Mouse (Mus musculus): Measurements from ENCODE around the gene Ankrd11. TPM values are rescaled to one million over a fixed set of nuclear protein-coding genes. Genes with fewer than 3 reads are reported as not detected.

Gene Ankrd11
- polyA plus RNA-seq, 1 experiment = 56.4 TPM

DNA sequence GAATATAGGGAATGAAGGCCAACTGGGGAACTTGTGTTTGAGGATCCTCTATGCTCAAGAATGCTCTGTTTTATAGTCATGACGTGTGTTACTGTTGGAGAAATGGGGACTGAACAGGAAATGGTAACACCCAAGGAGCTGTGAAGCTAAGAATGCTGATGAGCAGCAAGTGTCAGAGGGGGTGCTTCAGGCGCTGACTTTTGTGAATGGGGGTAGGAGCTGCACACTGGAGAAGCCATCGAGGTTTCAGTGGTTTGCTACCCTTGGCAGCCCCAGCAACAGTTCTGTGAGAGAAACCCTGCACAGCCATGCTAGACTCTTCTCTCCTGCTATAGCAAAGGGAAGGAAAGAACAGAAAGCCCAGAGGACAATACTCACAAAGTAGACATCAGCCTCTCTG lies 129.9 kb downstream of the Ankrd11 start:
- Histone ChIP-seq H3K79me2 (ENCODE audit: control insufficient read depth, insufficient read depth) (peaks cover 89% of the 10 kb centered on the region), H3K4me3 (no peak overlapping the region), H3K27me3 (ENCODE audit: control insufficient read depth, insufficient read depth, insufficient read length) (no peaks in the 10 kb centered on the region), H3K36me3 (ENCODE audit: control insufficient read depth, insufficient read depth) (peaks cover 22% of the 10 kb centered on the region), H3K4me2 (ENCODE audit: low read depth) (no peak overlapping the region), H3ac (ENCODE audit: control insufficient read depth, insufficient read length) (no peak overlapping the region)
- TF ChIP-seq TCF12 (IDR thresholded peaks at IDR 0.05; ENCODE audit: insufficient read depth, poor library complexity, severe bottlenecking) (no peak), CEBPB (IDR thresholded peaks at IDR 0.05; ENCODE audit: insufficient read depth, poor library complexity, severe bottlenecking) (no peak), REST (IDR thresholded peaks at IDR 0.05; ENCODE audit: insufficient read depth, insufficient read length) (no peak), POLR2AphosphoS2 (IDR thresholded peaks at IDR 0.05; ENCODE audit: insufficient read length, low read depth) (no peak), MYOD1 (IDR thresholded peaks at IDR 0.05; ENCODE audit: control insufficient read depth in 1 of 3, insufficient read length in 2 of 3, low read depth in 2 of 3) (no peak), MAX (IDR thresholded peaks at IDR 0.05; ENCODE audit: low read depth) (no peak)

DNA sequence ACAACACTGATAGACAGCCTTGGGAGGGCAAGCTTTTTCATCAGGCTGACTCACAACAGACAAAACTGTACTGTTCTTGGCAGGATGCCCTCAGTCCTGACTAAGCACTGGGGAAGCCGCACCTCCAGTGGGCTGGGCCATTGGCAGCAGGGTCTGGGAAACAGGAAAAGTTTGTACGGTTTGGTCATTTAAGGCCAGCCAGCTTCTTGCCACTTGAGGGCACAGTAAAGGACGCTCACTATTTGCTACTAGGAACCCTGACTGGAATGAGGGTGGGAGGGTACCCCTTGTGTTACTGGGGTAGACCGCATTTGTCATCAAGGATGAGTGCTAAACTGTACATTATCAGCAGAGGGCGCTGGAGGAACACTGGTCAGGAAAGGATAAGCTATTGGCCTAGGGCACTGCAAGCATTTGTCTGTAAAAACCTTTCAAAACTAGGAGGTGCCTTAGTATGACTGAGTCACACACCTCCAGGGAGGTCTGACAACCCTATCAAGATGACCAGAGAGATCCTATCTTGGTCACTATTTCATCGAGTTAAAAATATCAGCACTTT lies 135.5 kb downstream of the Ankrd11 start:
- no peaks in the 10 kb centered on the region for H3K27me3 ChIP-seq (ENCODE audit: control insufficient read depth, insufficient read depth, insufficient read length)
- H3K4me3 ChIP-seq = no peak overlapping the region
- no peak overlapping the region for H3ac ChIP-seq (ENCODE audit: control insufficient read depth, insufficient read length)
- H3K36me3 ChIP-seq (ENCODE audit: control insufficient read depth, insufficient read depth) = no peaks in the 10 kb centered on the region
- peak overlapping the region; percentile 78 for H3K4me2 ChIP-seq (ENCODE audit: low read depth)
- H3K79me2 ChIP-seq (ENCODE audit: control insufficient read depth, insufficient read depth) = peaks cover 75% of the 10 kb centered on the region
- TF ChIP-seq MAX (IDR thresholded peaks at IDR 0.05; ENCODE audit: low read depth) (no peak), SRF (IDR thresholded peaks at IDR 0.05; ENCODE audit: control insufficient read depth, insufficient read length, low read depth) (peak; percentile 45), MYOD1 (IDR thresholded peaks at IDR 0.05; ENCODE audit: control insufficient read depth in 1 of 3, insufficient read length in 2 of 3, low read depth in 2 of 3) (peak in 1 of 3 experiments; percentile 33), POLR2AphosphoS2 (IDR thresholded peaks at IDR 0.05; ENCODE audit: insufficient read length, low read depth) (no peak), MYOG (IDR thresholded peaks at IDR 0.05; ENCODE audit: control insufficient read depth in 1 of 3, insufficient read depth in 1 of 3, insufficient read length in 2 of 3, low read depth in 2 of 3) (no peak), E2F4 (IDR thresholded peaks at IDR 0.05; ENCODE audit: insufficient read depth) (no peak), TCF12 (IDR thresholded peaks at IDR 0.05; ENCODE audit: insufficient read depth, poor library complexity, severe bottlenecking) (no peak)

DNA sequence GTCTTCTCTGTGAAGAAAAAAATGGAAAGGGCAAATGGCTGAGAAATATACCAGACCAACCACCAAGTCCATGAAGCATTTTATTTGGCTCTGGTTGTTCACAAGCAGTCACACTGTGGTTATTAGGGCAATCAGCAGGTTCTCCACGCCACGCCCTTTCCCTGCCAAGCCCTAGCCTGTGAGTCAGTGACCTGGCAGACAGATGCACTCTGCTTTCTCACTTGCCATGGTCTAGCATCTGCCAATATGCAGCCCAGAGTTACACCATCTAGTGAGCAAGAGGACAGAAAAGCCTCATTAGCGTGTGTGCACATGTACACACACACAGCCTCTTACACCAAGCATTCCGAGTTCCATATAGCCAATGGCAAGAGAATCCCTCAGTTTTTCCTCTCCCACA lies 136.7 kb downstream of the Ankrd11 start:
- Histone ChIP-seq H3K79me2 (ENCODE audit: control insufficient read depth, insufficient read depth) (peaks cover 75% of the 10 kb centered on the region), H3K36me3 (ENCODE audit: control insufficient read depth, insufficient read depth) (peaks cover 3% of the 10 kb centered on the region), H3K4me3 (no peak overlapping the region), H3ac (ENCODE audit: control insufficient read depth, insufficient read length) (no peak overlapping the region), H3K27me3 (ENCODE audit: control insufficient read depth, insufficient read depth, insufficient read length) (no peaks in the 10 kb centered on the region), H3K4me2 (ENCODE audit: low read depth) (peak overlapping the region; percentile 78)
- TF ChIP-seq TCF3 (IDR thresholded peaks at IDR 0.05; ENCODE audit: insufficient read length, low read depth) = no peak
- TF ChIP-seq POLR2AphosphoS2 (IDR thresholded peaks at IDR 0.05; ENCODE audit: insufficient read length, low read depth) = peak; percentile 40
- TF ChIP-seq USF1 (IDR thresholded peaks at IDR 0.05; ENCODE audit: low read depth) = no peak
- no peak for TF ChIP-seq POLR2A (IDR thresholded peaks at IDR 0.05; ENCODE audit: insufficient read length, low read depth)
- TF ChIP-seq TCF12 (IDR thresholded peaks at IDR 0.05; ENCODE audit: insufficient read depth, poor library complexity, severe bottlenecking) = no peak
- TF ChIP-seq MAX (IDR thresholded peaks at IDR 0.05; ENCODE audit: low read depth) = no peak
- peak in 2 of 3 experiments; percentile 37 to 86 for TF ChIP-seq MYOG (IDR thresholded peaks at IDR 0.05; ENCODE audit: control insufficient read depth in 1 of 3, insufficient read depth in 1 of 3, insufficient read length in 2 of 3, low read depth in 2 of 3)
- peak; percentile 39 for TF ChIP-seq SRF (IDR thresholded peaks at IDR 0.05; ENCODE audit: control insufficient read depth, insufficient read length, low read depth)
- TF ChIP-seq REST (IDR thresholded peaks at IDR 0.05; ENCODE audit: insufficient read depth, insufficient read length) = no peak
- TF ChIP-seq E2F4 (IDR thresholded peaks at IDR 0.05; ENCODE audit: insufficient read depth) = no peak
- TF ChIP-seq CEBPB (IDR thresholded peaks at IDR 0.05; ENCODE audit: insufficient read depth, poor library complexity, severe bottlenecking) = peak; percentile 33; the same call in 1 of the 2 replicates
- TF ChIP-seq MYOD1 (IDR thresholded peaks at IDR 0.05; ENCODE audit: control insufficient read depth in 1 of 3, insufficient read length in 2 of 3, low read depth in 2 of 3) = peak in 2 of 3 experiments; percentile 60 to 89

DNA sequence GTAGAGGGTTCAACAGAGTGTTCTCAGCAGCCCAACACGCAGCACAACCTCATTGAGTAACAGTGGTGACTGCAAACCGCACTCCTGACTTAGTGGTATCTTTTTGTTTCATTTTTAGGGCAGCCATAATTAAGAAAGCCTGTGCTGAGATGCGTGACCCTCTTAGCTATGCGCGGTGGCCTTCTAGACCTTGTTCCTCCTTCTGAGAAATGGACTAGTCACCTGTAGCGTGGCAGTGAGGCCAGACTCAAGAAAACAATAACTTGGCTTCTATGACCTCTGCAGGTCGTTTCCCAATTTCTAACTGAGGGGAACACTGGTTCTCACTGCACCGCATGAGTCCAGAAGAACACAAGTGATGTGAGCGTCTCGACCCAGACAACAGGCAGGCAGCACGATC lies 137.6 kb downstream of the Ankrd11 start:
- Histone ChIP-seq H3ac (ENCODE audit: control insufficient read depth, insufficient read length) (no peak overlapping the region), H3K4me2 (ENCODE audit: low read depth) (peak overlapping the region; percentile 78), H3K4me3 (no peak overlapping the region), H3K79me2 (ENCODE audit: control insufficient read depth, insufficient read depth) (peaks cover 74% of the 10 kb centered on the region), H3K36me3 (ENCODE audit: control insufficient read depth, insufficient read depth) (peaks cover 5% of the 10 kb centered on the region), H3K27me3 (ENCODE audit: control insufficient read depth, insufficient read depth, insufficient read length) (no peaks in the 10 kb centered on the region)
- TF ChIP-seq REST (IDR thresholded peaks at IDR 0.05; ENCODE audit: insufficient read depth, insufficient read length) (no peak), TCF3 (IDR thresholded peaks at IDR 0.05; ENCODE audit: insufficient read length, low read depth) (no peak), MAX (IDR thresholded peaks at IDR 0.05; ENCODE audit: low read depth) (no peak), TCF12 (IDR thresholded peaks at IDR 0.05; ENCODE audit: insufficient read depth, poor library complexity, severe bottlenecking) (no peak), CEBPB (IDR thresholded peaks at IDR 0.05; ENCODE audit: insufficient read depth, poor library complexity, severe bottlenecking) (no peak), POLR2AphosphoS2 (IDR thresholded peaks at IDR 0.05; ENCODE audit: insufficient read length, low read depth) (no peak), USF1 (IDR thresholded peaks at IDR 0.05; ENCODE audit: low read depth) (no peak), MYOG (IDR thresholded peaks at IDR 0.05; ENCODE audit: control insufficient read depth in 1 of 3, insufficient read depth in 1 of 3, insufficient read length in 2 of 3, low read depth in 2 of 3) (no peak)

DNA sequence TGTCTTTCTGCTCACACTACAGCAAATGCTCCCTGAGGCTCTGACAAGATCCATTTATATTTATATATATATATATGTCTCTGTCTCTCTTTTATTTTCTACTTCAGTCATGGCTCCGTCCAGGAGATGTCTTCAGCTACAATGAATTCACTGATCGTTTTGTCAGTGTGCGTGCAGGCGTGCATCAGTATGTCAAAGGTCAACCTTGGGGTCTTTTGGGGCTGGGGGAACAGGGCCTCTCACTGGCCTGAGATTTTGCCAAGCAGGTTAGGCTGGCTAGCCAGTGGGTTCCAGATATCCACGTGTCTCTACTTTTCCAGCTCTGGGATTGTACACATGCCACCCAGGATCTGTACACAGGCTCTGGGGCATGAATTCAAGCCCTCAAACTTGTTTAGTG lies 139.1 kb downstream of the Ankrd11 start:
- H3K79me2 ChIP-seq (ENCODE audit: control insufficient read depth, insufficient read depth) = peaks cover 59% of the 10 kb centered on the region
- no peak for TF ChIP-seq POLR2AphosphoS2 (IDR thresholded peaks at IDR 0.05; ENCODE audit: insufficient read length, low read depth)
- TF ChIP-seq REST (IDR thresholded peaks at IDR 0.05; ENCODE audit: insufficient read depth, insufficient read length) = no peak
- TF ChIP-seq USF1 (IDR thresholded peaks at IDR 0.05; ENCODE audit: low read depth) = no peak
- TF ChIP-seq MYOG (IDR thresholded peaks at IDR 0.05; ENCODE audit: control insufficient read depth in 1 of 3, insufficient read depth in 1 of 3, insufficient read length in 2 of 3, low read depth in 2 of 3) = no peak
- no peak for TF ChIP-seq TCF3 (IDR thresholded peaks at IDR 0.05; ENCODE audit: insufficient read length, low read depth)
- TF ChIP-seq POLR2A (IDR thresholded peaks at IDR 0.05; ENCODE audit: insufficient read length, low read depth) = no peak
- no peak for TF ChIP-seq SRF (IDR thresholded peaks at IDR 0.05; ENCODE audit: control insufficient read depth, insufficient read length, low read depth)
- TF ChIP-seq MYOD1 (IDR thresholded peaks at IDR 0.05; ENCODE audit: control insufficient read depth in 1 of 3, insufficient read length in 2 of 3, low read depth in 2 of 3) = no peak
- H3ac ChIP-seq (ENCODE audit: control insufficient read depth, insufficient read length) = no peak overlapping the region

More for the DNA sequence above, 139.1 kb downstream of the Ankrd11 start:
- Histone ChIP-seq H3K4me2 (ENCODE audit: low read depth) (no peak overlapping the region), H3K27me3 (ENCODE audit: control insufficient read depth, insufficient read depth, insufficient read length) (no peaks in the 10 kb centered on the region), H3K4me3 (no peak overlapping the region), H3K36me3 (ENCODE audit: control insufficient read depth, insufficient read depth) (peaks cover 14% of the 10 kb centered on the region)

Data from myocyte (in vitro differentiated cells).